Mouse (Mus musculus) neural tube, embryonic 11.5 days (tissue): ENCODE measurements around the gene Svs3a. TPM values are rescaled to one million over a fixed set of nuclear protein-coding genes. Genes with fewer than 3 reads are reported as not detected.

Experiments
- polyA plus RNA-seq: library from polyadenylated mRNA; unstranded; fragments of >200 nt; fragmentation: Nextera tagmentation; extraction: Ambion mirVana; gene quantifications from 2 replicates; pipeline ENCODE4 v1.2.1, GENCODE M21; 2014

Gene Svs3a
- polyA plus RNA-seq, 1 experiment from 2014 or later, result not detected

Other genes starting within 250 kb of the Svs3a start
- gene Stk4, start 218.9 kb upstream of the Svs3a start, polyA plus RNA-seq, result 34.5 and 34.8 TPM in 2 replicates
- gene Tomm34, start 218.1 kb upstream of the Svs3a start, polyA plus RNA-seq, result 50.5 and 51.2 TPM in 2 replicates
- 0.21 TPM in 1 of 2 replicates, not detected in the other for gene Kcns1, start 118.2 kb upstream of the Svs3a start, polyA plus RNA-seq
- not detected in 2 replicates for gene Wfdc5, start 106.5 kb upstream of the Svs3a start, polyA plus RNA-seq
- not detected in 2 replicates for gene Wfdc12, start 98.7 kb upstream of the Svs3a start, polyA plus RNA-seq
- not detected in 2 replicates for gene Wfdc15a, start 89.1 kb upstream of the Svs3a start, polyA plus RNA-seq
- gene Wfdc15b, start 67.6 kb upstream of the Svs3a start, polyA plus RNA-seq, result not detected in 2 replicates
- not detected in 2 replicates for gene Svs2, start 50.8 kb upstream of the Svs3a start, polyA plus RNA-seq
- not detected in 2 replicates for gene Svs3b, start 32.6 kb upstream of the Svs3a start, polyA plus RNA-seq
- gene Svs4, start 10.8 kb upstream of the Svs3a start, polyA plus RNA-seq, result not detected in 2 replicates
- not detected in 2 replicates for gene Svs6, start 27.5 kb downstream of the Svs3a start, polyA plus RNA-seq
- not detected in 2 replicates for gene Svs5, start 43.5 kb downstream of the Svs3a start, polyA plus RNA-seq
- gene Slpi, start 99.8 kb downstream of the Svs3a start, polyA plus RNA-seq, result 1.1 and 1.3 TPM in 2 replicates
- not detected in 2 replicates for gene Rbpjl, start 113.9 kb downstream of the Svs3a start, polyA plus RNA-seq
- gene Matn4, start 115.9 kb downstream of the Svs3a start, polyA plus RNA-seq, result 0.48 and 0.61 TPM in 2 replicates
- gene Sdc4, start 154.6 kb downstream of the Svs3a start, polyA plus RNA-seq, result 11.0 and 11.5 TPM in 2 replicates
- gene Sys1, start 167.7 kb downstream of the Svs3a start, polyA plus RNA-seq, result 64.2 and 64.4 TPM in 2 replicates
- 4.9 and 6.4 TPM in 2 replicates for gene Gm20458, start 171.7 kb downstream of the Svs3a start, polyA plus RNA-seq
- gene Trp53tg5, start 184.5 kb downstream of the Svs3a start, polyA plus RNA-seq, result not detected in 2 replicates
- gene Dbndd2, start 196.8 kb downstream of the Svs3a start, polyA plus RNA-seq, result 3.5 and 4.5 TPM in 2 replicates
- 55.0 and 57.4 TPM in 2 replicates for gene Pigt, start 208.3 kb downstream of the Svs3a start, polyA plus RNA-seq